Mouse (Mus musculus) embryonic fibroblast, embryonic 13.5 days (primary cell): ENCODE data around the gene St6galnac4.

ENCODE experiments used
- CTCF ChIP-seq: IDR thresholded peaks from 2 replicates; pipeline ENCODE4 v1.5.1; 2011; ENCODE audit warnings: mild to moderate bottlenecking, control low read depth, low read length, moderate library complexity, borderline replicate concordance; ENCODE audit not compliant: insufficient read depth
- POLR2A ChIP-seq: IDR thresholded peaks from 2 replicates; pipeline ENCODE4 v1.6.1; 2011; ENCODE audit warnings: low read depth, mild to moderate bottlenecking, control low read depth, low read length, moderate library complexity

- TF ChIP-seq POLR2A = no peak; the same call in 1 of the 2 replicates
- TF ChIP-seq CTCF = no peak
Measured at GRCm38 (mm10) chr2:32636617-32637016, 49.7 kb downstream of the St6galnac4 start.
